Mouse (Mus musculus): ENCODE measurements at regions not wholly inside any gene's neighbourhood (a gene's known extent, or its start where the extent isn't known, plus 50 kb on each side); places are given as distances from the start of the nearest gene placed in this dataset.

GRCm38 (mm10) chr11:112878436-112878835, 96.4 kb downstream of the Sox9 start:
- no peak for TF ChIP-seq POLR2A (IDR thresholded peaks at IDR 0.05; ENCODE audit: borderline replicate concordance, extremely low read depth, insufficient read depth, insufficient read length, poor library complexity, severe bottlenecking)
- TF ChIP-seq CTCF (IDR thresholded peaks at IDR 0.05; ENCODE audit: borderline replicate concordance, extremely low read depth, insufficient read depth, insufficient read length): no peak

All from brain, embryonic 14.5 days (tissue).